Mouse (Mus musculus) myocyte (in vitro differentiated cells): ENCODE measurements around the gene Kif5c. TPM values are rescaled to one million over a fixed set of nuclear protein-coding genes. Genes with fewer than 3 reads are reported as not detected.

Experiments
- H3K27me3 ChIP-seq: one replicate; pipeline ENCODE4 v1.6.1; 2011; ENCODE audit not compliant: control insufficient read depth, insufficient read depth, insufficient read length
- H3K36me3 ChIP-seq: one replicate; pipeline ENCODE4 v1.6.1; 2011; ENCODE audit not compliant: control insufficient read depth, insufficient read depth
- H3K4me2 ChIP-seq: one replicate; pipeline ENCODE4 v1.6.1; 2011; ENCODE audit warnings: low read depth, control low read depth
- H3K4me3 ChIP-seq: one replicate; pipeline ENCODE4 v1.5.1; 2011; ENCODE audit warnings: mild to moderate bottlenecking, control low read depth, moderate library complexity
- H3K79me2 ChIP-seq: one replicate; pipeline ENCODE4 v1.6.1; 2011; ENCODE audit not compliant: control insufficient read depth, insufficient read depth
- H3ac ChIP-seq: one replicate; pipeline ENCODE4 v1.6.1; 2011; ENCODE audit not compliant: control insufficient read depth, insufficient read length
- CEBPB ChIP-seq: IDR thresholded peaks from 2 replicates; pipeline ENCODE4 v1.6.1; 2011; ENCODE audit warnings: mild to moderate bottlenecking, moderate library complexity; ENCODE audit not compliant: poor library complexity, insufficient read depth, severe bottlenecking
- E2F4 ChIP-seq: IDR thresholded peaks from one replicate; pipeline ENCODE4 v1.6.1; 2011; ENCODE audit warnings: mild to moderate bottlenecking, control low read depth, moderate library complexity; ENCODE audit not compliant: insufficient read depth
- MAX ChIP-seq: IDR thresholded peaks from one replicate; pipeline ENCODE4 v1.6.1; 2011; ENCODE audit warnings: low read depth, mild to moderate bottlenecking, control low read depth
- MYOD1 ChIP-seq, 3 experiments: IDR thresholded peaks; one replicate each; pipeline ENCODE4 v1.6.1; 2011; ENCODE audit warnings: control low read depth in 2 of 3, low read depth in 2 of 3, mild to moderate bottlenecking in 2 of 3, moderate library complexity in 1 of 3; ENCODE audit not compliant: insufficient read length in 2 of 3, control insufficient read depth in 1 of 3
- MYOG ChIP-seq, 3 experiments: IDR thresholded peaks; one replicate each; pipeline ENCODE4 v1.6.1; 2011; ENCODE audit warnings: control low read depth in 2 of 3, low read depth in 2 of 3, mild to moderate bottlenecking in 2 of 3; ENCODE audit not compliant: insufficient read length in 2 of 3, control insufficient read depth in 1 of 3, insufficient read depth in 1 of 3
- POLR2A ChIP-seq: IDR thresholded peaks from one replicate; pipeline ENCODE4 v1.6.1; 2011; ENCODE audit warnings: low read depth, mild to moderate bottlenecking, control low read depth, moderate library complexity; ENCODE audit not compliant: insufficient read length
- POLR2AphosphoS2 ChIP-seq: IDR thresholded peaks from one replicate; pipeline ENCODE4 v1.6.1; 2011; ENCODE audit warnings: low read depth, control low read depth; ENCODE audit not compliant: insufficient read length
- REST ChIP-seq: IDR thresholded peaks from one replicate; pipeline ENCODE4 v1.6.1; 2011; ENCODE audit warnings: mild to moderate bottlenecking, control low read depth, moderate library complexity; ENCODE audit not compliant: insufficient read depth, insufficient read length
- SRF ChIP-seq: IDR thresholded peaks from one replicate; pipeline ENCODE4 v1.6.1; 2011; ENCODE audit warnings: low read depth; ENCODE audit not compliant: control insufficient read depth, insufficient read length
- TCF12 ChIP-seq: IDR thresholded peaks from one replicate; pipeline ENCODE4 v1.6.1; 2011; ENCODE audit warnings: mild to moderate bottlenecking, control low read depth; ENCODE audit not compliant: poor library complexity, insufficient read depth, severe bottlenecking
- TCF3 ChIP-seq: IDR thresholded peaks from one replicate; pipeline ENCODE4 v1.6.1; 2011; ENCODE audit warnings: low read depth, control low read depth; ENCODE audit not compliant: insufficient read length
- USF1 ChIP-seq: IDR thresholded peaks from one replicate; pipeline ENCODE4 v1.6.1; 2011; ENCODE audit warnings: low read depth, mild to moderate bottlenecking, control low read depth, moderate library complexity
- polyA plus RNA-seq: library from polyadenylated mRNA; unstranded; fragments of >200 nt; fragmentation: generic; extraction: Trizol; gene quantifications from one replicate; pipeline ENCODE4 v1.2.1, GENCODE M21; 2012; ENCODE audit warnings: missing spikeins

The Kif5c gene
- polyA plus RNA-seq, 1 experiment: 6.2 TPM

GRCm38 (mm10) chr2:49788051-49788418 is 168.9 kb downstream of the Kif5c start:
- H3K79me2 ChIP-seq: no peaks in the 10 kb centered on the region
- H3ac ChIP-seq: no peak overlapping the region
- no peak overlapping the region for H3K4me2 ChIP-seq
- no peaks in the 10 kb centered on the region for H3K27me3 ChIP-seq
- H3K36me3 ChIP-seq: no peaks in the 10 kb centered on the region
- TF ChIP-seq REST: no peak
- no peak for TF ChIP-seq USF1
- no peak for TF ChIP-seq E2F4
- TF ChIP-seq CEBPB: no peak
- no peak overlapping the region for H3K4me3 ChIP-seq

- H3K79me2 ChIP-seq: no peaks in the 10 kb centered on the region
- no peak overlapping the region for H3ac ChIP-seq
- H3K27me3 ChIP-seq: no peaks in the 10 kb centered on the region
- H3K4me3 ChIP-seq: no peak overlapping the region
- H3K4me2 ChIP-seq: no peak overlapping the region
- TF ChIP-seq USF1 (no peak), SRF (no peak)
- no peaks in the 10 kb centered on the region for H3K36me3 ChIP-seq
Observed at GRCm38 (mm10) chr2:49788643-49789042, 169.5 kb downstream of the Kif5c start.

GRCm38 (mm10) chr2:49789078-49789477 is 170.0 kb downstream of the Kif5c start:
- Histone ChIP-seq H3K79me2 (no peaks in the 10 kb centered on the region), H3K27me3 (no peaks in the 10 kb centered on the region), H3K36me3 (no peaks in the 10 kb centered on the region), H3ac (no peak overlapping the region), H3K4me2 (no peak overlapping the region), H3K4me3 (no peak overlapping the region)
- TF ChIP-seq CEBPB: no peak
- no peak for TF ChIP-seq MAX
- no peak for TF ChIP-seq E2F4
- no peak for TF ChIP-seq MYOD1 (IDR thresholded peaks at IDR 0.05; ENCODE audit: control insufficient read depth in 1 of 3, insufficient read length in 2 of 3, low read depth in 2 of 3)
- no peak for TF ChIP-seq USF1

- TF ChIP-seq USF1 (no peak), TCF12 (no peak), MAX (no peak), POLR2AphosphoS2 (no peak), REST (no peak), MYOG (IDR thresholded peaks at IDR 0.05; ENCODE audit: control insufficient read depth in 1 of 3, insufficient read depth in 1 of 3, insufficient read length in 2 of 3, low read depth in 2 of 3) (no peak)
- no peaks in the 10 kb centered on the region for H3K79me2 ChIP-seq
- no peak overlapping the region for H3ac ChIP-seq
- no peaks in the 10 kb centered on the region for H3K36me3 ChIP-seq
- H3K27me3 ChIP-seq: no peaks in the 10 kb centered on the region
- no peak overlapping the region for H3K4me3 ChIP-seq
- H3K4me2 ChIP-seq: no peak overlapping the region
Observed at GRCm38 (mm10) chr2:49789504-49789903, 170.4 kb downstream of the Kif5c start.

GRCm38 (mm10) chr2:49797444-49798143 is 178.5 kb downstream of the Kif5c start:
- Histone ChIP-seq H3K36me3 (no peaks in the 10 kb centered on the region), H3K27me3 (no peaks in the 10 kb centered on the region), H3K4me2 (no peak overlapping the region), H3K79me2 (no peaks in the 10 kb centered on the region), H3K4me3 (no peak overlapping the region), H3ac (no peak overlapping the region)
- TF ChIP-seq MYOG (IDR thresholded peaks at IDR 0.05; ENCODE audit: control insufficient read depth in 1 of 3, insufficient read depth in 1 of 3, insufficient read length in 2 of 3, low read depth in 2 of 3) (no peak), TCF3 (no peak), POLR2A (no peak), USF1 (no peak), CEBPB (no peak), SRF (no peak), TCF12 (no peak), MYOD1 (IDR thresholded peaks at IDR 0.05; ENCODE audit: control insufficient read depth in 1 of 3, insufficient read length in 2 of 3, low read depth in 2 of 3) (no peak), E2F4 (no peak), REST (no peak)

GRCm38 (mm10) chr2:49804448-49804847 is 185.3 kb downstream of the Kif5c start:
- Histone ChIP-seq H3ac (no peak overlapping the region), H3K36me3 (no peaks in the 10 kb centered on the region), H3K4me2 (no peak overlapping the region), H3K27me3 (no peaks in the 10 kb centered on the region), H3K4me3 (no peak overlapping the region), H3K79me2 (no peaks in the 10 kb centered on the region)
- TF ChIP-seq MYOD1 (IDR thresholded peaks at IDR 0.05; ENCODE audit: control insufficient read depth in 1 of 3, insufficient read length in 2 of 3, low read depth in 2 of 3) (no peak), POLR2A (no peak), USF1 (no peak), TCF12 (no peak), TCF3 (no peak), MAX (no peak), POLR2AphosphoS2 (no peak), REST (no peak), E2F4 (no peak), MYOG (IDR thresholded peaks at IDR 0.05; ENCODE audit: control insufficient read depth in 1 of 3, insufficient read depth in 1 of 3, insufficient read length in 2 of 3, low read depth in 2 of 3) (no peak), SRF (no peak)
